ENCODE assay signal across 10 mouse cellular contexts in genomic region chr1:39194959-39195358, GRCm38 (mm10). TPM values are rescaled to one million over a fixed set of nuclear protein-coding genes. Genes with fewer than 3 reads are reported as not detected.
DNase-seq lines count a peak whose midpoint lies in the region; ATAC-seq and TF ChIP-seq lines count a peak whose summit lies in the region.
"Had no signal": no experiment of that assay in that cellular context is flagged by ENCODE, and none has a peak within 500 bp of the region (broad histone marks: within the 10 kb centered on the region; RNA-seq: fewer than 3 reads in every experiment).

No protein-coding gene starts in this region.

- no peaks in the 10 kb centered on the region for H3K36me3 ChIP-seq in heart, embryonic 11.5 days (ENCODE audit: control insufficient read depth, insufficient read depth, low read length)
- H3K36me3 ChIP-seq in midbrain, embryonic 11.5 days (ENCODE audit: control insufficient read depth, insufficient read depth, low read length): no peaks in the 10 kb centered on the region
- no peaks in the 10 kb centered on the region for H3K36me3 ChIP-seq in midbrain, embryonic 14.5 days (ENCODE audit: control insufficient read depth, insufficient read depth, low read length)
- no peaks in the 10 kb centered on the region for H3K36me3 ChIP-seq in intestine, postnatal 0 days (ENCODE audit: control insufficient read depth, insufficient read depth)

- no peak overlapping the region for H3K4me3 ChIP-seq in heart, embryonic 11.5 days (ENCODE audit: low read depth, low read length)
- no peak overlapping the region for H3K4me3 ChIP-seq in midbrain, embryonic 11.5 days (ENCODE audit: low read depth, low read length)
- H3K4me3 ChIP-seq in midbrain, embryonic 14.5 days (replicated peaks; ENCODE audit: low read depth, low read length): no peak overlapping the region
- H3K4me3 ChIP-seq in intestine, postnatal 0 days (ENCODE audit: low read depth, low read length): peak overlapping the region; percentile 64
- no peak overlapping the region for H3K4me3 ChIP-seq in cerebellum, adult 2 months (replicated peaks; ENCODE audit: insufficient read depth, low read depth, low read length)

- no peak overlapping the region for H3K9ac ChIP-seq in heart, embryonic 11.5 days (ENCODE audit: low read depth, low read length)
- no peak overlapping the region for H3K9ac ChIP-seq in midbrain, embryonic 11.5 days (ENCODE audit: low read length)
- H3K9ac ChIP-seq in midbrain, embryonic 14.5 days (replicated peaks; ENCODE audit: low read length): no peak overlapping the region
- no peak overlapping the region for H3K9ac ChIP-seq in intestine, postnatal 0 days (ENCODE audit: low read depth, low read length)

- ATAC-seq in heart, embryonic 11.5 days (replicated peaks; ENCODE audit: insufficient number of reproducible peaks, low FRiP score, low TSS enrichment): no peak
- no peak for ATAC-seq in midbrain, embryonic 11.5 days (ENCODE audit: low FRiP score)
- no peak for ATAC-seq in midbrain, embryonic 14.5 days (ENCODE audit: low FRiP score, low TSS enrichment)
- no peak for ATAC-seq in intestine, postnatal 0 days
- ATAC-seq: activated CD4-positive, CD25-positive, alpha-beta regulatory T cell, adult 4 months had no signal

- H3K27ac ChIP-seq in heart, embryonic 11.5 days (ENCODE audit: low read depth, low read length): no peak overlapping the region
- H3K27ac ChIP-seq in midbrain, embryonic 11.5 days (ENCODE audit: low read depth, low read length): no peak overlapping the region
- H3K27ac ChIP-seq in midbrain, embryonic 14.5 days (replicated peaks; ENCODE audit: low read depth, low read length): no peak overlapping the region
- no peak overlapping the region for H3K27ac ChIP-seq in intestine, postnatal 0 days (ENCODE audit: low read depth, low read length)
- H3K27ac ChIP-seq in cerebellum, adult 2 months (ENCODE audit: insufficient read depth, low read length): no peak overlapping the region
- H3K27ac ChIP-seq: macrophage had no signal

- WGBS in heart, embryonic 11.5 days (ENCODE audit: insufficient replicate concordance): 2% methylated on average over 11 of the region's 11 CpGs
- 3% methylated on average over 11 of the region's 11 CpGs for WGBS in midbrain, embryonic 11.5 days
- 3% methylated on average over 11 of the region's 11 CpGs for WGBS in midbrain, embryonic 14.5 days
- 12% methylated on average over 11 of the region's 11 CpGs for WGBS in intestine, postnatal 0 days
- WGBS in cerebellum, adult 2 months: 8% methylated on average over 11 of the region's 11 CpGs

- TF ChIP-seq CTCF in intestine, postnatal 0 days (IDR thresholded peaks at IDR 0.05; ENCODE audit: low read depth): no peak
- TF ChIP-seq CTCF in cerebellum, adult 2 months (IDR thresholded peaks at IDR 0.05; ENCODE audit: borderline replicate concordance, insufficient read depth, low read depth, low read length): no peak

- no peaks in the 10 kb centered on the region for H3K9me3 ChIP-seq in heart, embryonic 11.5 days (replicated peaks; ENCODE audit: control insufficient read depth, low read length)
- H3K9me3 ChIP-seq in midbrain, embryonic 11.5 days (ENCODE audit: control insufficient read depth, low read length): no peaks in the 10 kb centered on the region
- no peaks in the 10 kb centered on the region for H3K9me3 ChIP-seq in midbrain, embryonic 14.5 days (ENCODE audit: control insufficient read depth, low read length)
- H3K9me3 ChIP-seq in intestine, postnatal 0 days (ENCODE audit: control insufficient read depth): no peaks in the 10 kb centered on the region

- H3K27me3 ChIP-seq in heart, embryonic 11.5 days (ENCODE audit: control insufficient read depth, insufficient read depth, low read length): peaks cover 46% of the 10 kb centered on the region
- H3K27me3 ChIP-seq in midbrain, embryonic 11.5 days (ENCODE audit: control insufficient read depth, insufficient read depth, low read length): peaks cover 43% of the 10 kb centered on the region
- peaks cover 53% of the 10 kb centered on the region for H3K27me3 ChIP-seq in midbrain, embryonic 14.5 days (ENCODE audit: control insufficient read depth, insufficient read depth, low read length)
- 0 out of 2 replicates have a peak, but pooled peaks cover 6% of the 10 kb centered on the region for H3K27me3 ChIP-seq in intestine, postnatal 0 days (replicated peaks; ENCODE audit: control insufficient read depth, insufficient read depth, low read length)
- H3K27me3 ChIP-seq in cerebellum, adult 2 months (ENCODE audit: control insufficient read depth, insufficient read depth, low read length): no peaks in the 10 kb centered on the region; the same call in 1 of the 2 replicates

- no peak for TF ChIP-seq POLR2A in cerebellum, adult 2 months (IDR thresholded peaks at IDR 0.05; ENCODE audit: borderline replicate concordance, insufficient read depth, low read length)

- peak overlapping the region; percentile 99 for H3K4me2 ChIP-seq in heart, embryonic 11.5 days
- no peak overlapping the region for H3K4me2 ChIP-seq in midbrain, embryonic 11.5 days
- H3K4me2 ChIP-seq in midbrain, embryonic 14.5 days (ENCODE audit: low read length): no peak overlapping the region
- peak overlapping the region; percentile 100 for H3K4me2 ChIP-seq in intestine, postnatal 0 days (replicated peaks; ENCODE audit: low read depth)

- DNase-seq in heart, adult 11 months: no peak
- peak; percentile 88 for DNase-seq in midbrain, embryonic 11.5 days (ENCODE audit: low spot score, missing footprints)
- DNase-seq in midbrain, embryonic 14.5 days: no peak
- no peak for DNase-seq in cerebellum, adult 8-10 months
- no peak for DNase-seq in adrenal gland, postnatal 36 days
- no peak for DNase-seq in cerebellum, adult 2 months

- peaks cover 7% of the 10 kb centered on the region; the same call in 1 of the 2 replicates for H3K4me1 ChIP-seq in heart, embryonic 11.5 days (ENCODE audit: control insufficient read depth, insufficient read depth, low read length)
- H3K4me1 ChIP-seq in midbrain, embryonic 11.5 days (ENCODE audit: control insufficient read depth, insufficient read depth, low read length): peaks cover 8% of the 10 kb centered on the region
- 0 out of 2 replicates have a peak, but pooled peaks cover 15% of the 10 kb centered on the region for H3K4me1 ChIP-seq in midbrain, embryonic 14.5 days (ENCODE audit: control insufficient read depth, insufficient read depth, low read length)
- H3K4me1 ChIP-seq in intestine, postnatal 0 days (replicated peaks; ENCODE audit: control insufficient read depth, insufficient read depth, low read length): peaks cover 12% of the 10 kb centered on the region; the same call in 1 of the 2 replicates
- no peaks in the 10 kb centered on the region for H3K4me1 ChIP-seq in cerebellum, adult 2 months (ENCODE audit: control insufficient read depth, insufficient read depth, low read length)

RNA-seq across cellular contexts. Expression of gene Npas2, which starts 1.4 kb away (rescaled TPM):
- 0.13 and 0.21 TPM in 2 replicates for polyA plus RNA-seq in heart, embryonic 11.5 days (2014; fragmentation: Nextera tagmentation; extraction: Ambion mirVana)
- 0.05 and 0.10 TPM in 2 replicates for polyA plus RNA-seq in midbrain, embryonic 11.5 days (2014; fragmentation: Nextera tagmentation; extraction: Ambion mirVana)
- polyA plus RNA-seq in midbrain, embryonic 14.5 days (2014; fragmentation: Nextera tagmentation; extraction: Ambion mirVana): 0.33 and 0.42 TPM in 2 replicates
- 4.1 and 4.3 TPM in 2 replicates for polyA plus RNA-seq in intestine, postnatal 0 days (2015; fragmentation: Nextera tagmentation; extraction: Ambion mirVana)
- total RNA-seq in adrenal gland, postnatal 36 days (2021): 1 to 10 TPM; 1.2 to 5.0 TPM
- 1.8 and 2.0 TPM in 2 replicates for polyA plus RNA-seq in cerebellum, adult 2 months (2012; rRNA removed)

Comparison
In these comparisons a context has a peak if more than half of its experiments do, and no peak if none do; other contexts are left out.
1. H3K4me2 ChIP-seq: peak in heart, embryonic 11.5 days (single experiment) and intestine, postnatal 0 days (single experiment); none in midbrain, embryonic 11.5 days (single experiment) and midbrain, embryonic 14.5 days (single experiment).